Mouse (Mus musculus) liver, adult 2 months (tissue): ENCODE measurements around the gene Lasp1.

ENCODE experiments used
- CTCF ChIP-seq: fragments of 200-500 bp; IDR thresholded peaks from 2 replicates; pipeline ENCODE4 v1.5.1; 2011; ENCODE audit warnings: low read depth, low read length, control low read depth
- POLR2A ChIP-seq: fragments of 200-500 bp; IDR thresholded peaks from 2 replicates; pipeline ENCODE4 v1.6.1; 2011; ENCODE audit warnings: low read length, control low read depth; ENCODE audit not compliant: insufficient read depth; ENCODE audit errors: extremely low read depth

DNA sequence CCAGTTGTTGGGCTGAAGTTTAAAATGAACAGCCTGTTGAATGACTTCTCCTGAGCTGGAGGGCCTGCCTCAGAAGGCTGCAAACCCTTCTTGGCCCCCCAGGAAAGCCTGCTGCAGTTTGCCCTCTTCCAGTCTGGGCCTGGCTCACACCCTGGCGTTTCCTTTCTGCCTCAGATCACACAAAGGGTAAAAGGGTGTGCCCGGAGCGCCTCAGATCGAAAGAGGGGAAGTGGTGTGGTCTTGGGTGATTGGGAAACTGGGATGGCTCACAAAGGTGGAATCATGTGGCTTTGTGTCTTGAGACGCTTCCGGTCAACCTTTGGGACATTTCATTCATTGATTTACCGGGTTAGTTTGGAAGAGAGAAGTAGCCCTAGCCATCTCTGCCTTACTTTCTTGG is 27.6 kb downstream of the Lasp1 start:
- TF ChIP-seq CTCF (no peak), POLR2A (no peak)
